Mouse (Mus musculus): ENCODE measurements at regions not wholly inside any gene's neighbourhood (a gene's known extent, or its start where the extent isn't known, plus 50 kb on each side); places are given as distances from the start of the nearest gene placed in this dataset.
A peak's percentile ranks its signal among the peaks of the same experiment; 100 is the strongest.

- no peaks in the 10 kb centered on the region for H3K36me3 ChIP-seq (ENCODE audit: control insufficient read depth, insufficient read depth, low read length)
- no peak overlapping the region for H3K9ac ChIP-seq (ENCODE audit: low read length)
- 0 out of 2 replicates have a peak overlapping the region, but pooled peaks have one; percentile 39 for H3K4me2 ChIP-seq
- peaks cover 12% of the 10 kb centered on the region for H3K4me1 ChIP-seq (ENCODE audit: control insufficient read depth, insufficient read depth, low read length)
- ATAC-seq (ENCODE audit: low FRiP score) = no peak
- WGBS = 50% methylated on average over 8 of the region's 8 CpGs
- no peaks in the 10 kb centered on the region; the same call in 1 of the 2 replicates for H3K9me3 ChIP-seq (ENCODE audit: control insufficient read depth, low read length)
- H3K4me3 ChIP-seq (ENCODE audit: low read depth, low read length) = no peak overlapping the region
- no peaks in the 10 kb centered on the region for H3K27me3 ChIP-seq (ENCODE audit: control insufficient read depth, insufficient read depth, low read length)
- H3K27ac ChIP-seq (ENCODE audit: low read depth, low read length) = no peak overlapping the region
- no peak for DNase-seq (ENCODE audit: low spot score, missing footprints)
These were observed 231.9 kb downstream of the 4933412E24Rik start for GRCm38 (mm10) chr15:59784556-59784929.

DNA sequence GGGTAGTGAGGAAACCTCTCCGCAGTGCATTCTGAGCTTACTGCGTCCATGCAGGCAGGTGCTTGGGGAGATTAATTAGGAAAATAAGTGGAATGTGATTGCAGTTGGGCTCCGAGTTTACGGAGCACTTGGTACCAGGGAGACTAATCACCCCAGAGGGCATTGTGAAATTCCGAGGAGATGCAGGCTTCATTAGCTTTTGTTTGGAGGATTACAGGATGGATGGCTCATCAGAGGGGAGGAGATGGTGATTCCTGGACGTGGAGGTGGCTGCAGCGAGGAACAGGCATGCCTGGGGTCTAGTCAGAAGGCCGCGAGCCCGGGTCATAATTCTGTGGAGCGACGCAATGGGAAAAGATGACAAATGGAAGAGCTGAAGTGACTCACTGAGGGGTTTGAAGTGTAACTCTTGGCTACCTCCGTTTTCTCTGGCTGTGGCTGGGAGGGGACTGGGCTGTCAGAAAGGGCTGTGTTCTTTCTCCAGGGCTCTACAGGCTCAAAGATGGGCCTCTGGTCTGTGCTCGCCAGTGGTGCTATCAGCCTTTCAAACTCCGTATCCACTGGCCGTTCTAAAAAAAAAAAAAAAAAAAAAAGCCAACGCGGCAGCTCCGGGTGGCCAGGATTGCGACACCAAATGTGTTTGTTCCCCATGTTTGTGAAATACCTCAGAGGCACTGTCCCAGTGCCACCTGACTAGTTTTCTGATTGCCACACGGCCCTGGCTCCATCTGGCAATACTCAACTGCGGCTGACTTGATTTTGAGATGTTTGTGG lies 232.4 kb downstream of the 4933412E24Rik start:
- ATAC-seq (ENCODE audit: low FRiP score) = peak; percentile 51; the same call in 1 of the 2 replicates
- WGBS = 12% methylated on average over 22 of the region's 22 CpGs
- H3K9ac ChIP-seq (ENCODE audit: low read length) = 0 out of 2 replicates have a peak overlapping the region, but pooled peaks have one; percentile 36
- H3K27me3 ChIP-seq (ENCODE audit: control insufficient read depth, insufficient read depth, low read length) = no peaks in the 10 kb centered on the region
- no peaks in the 10 kb centered on the region; the same call in 1 of the 2 replicates for H3K9me3 ChIP-seq (ENCODE audit: control insufficient read depth, low read length)
- no peak overlapping the region for H3K27ac ChIP-seq (ENCODE audit: low read depth, low read length)
- H3K4me3 ChIP-seq (ENCODE audit: low read depth, low read length) = 0 out of 2 replicates have a peak overlapping the region, but pooled peaks have one; percentile 5
- H3K4me2 ChIP-seq = peak overlapping the region; percentile 39
- H3K4me1 ChIP-seq (ENCODE audit: control insufficient read depth, insufficient read depth, low read length) = peaks cover 12% of the 10 kb centered on the region
- peak; percentile 91 for DNase-seq (ENCODE audit: low spot score, missing footprints)
- no peaks in the 10 kb centered on the region for H3K36me3 ChIP-seq (ENCODE audit: control insufficient read depth, insufficient read depth, low read length)

DNA sequence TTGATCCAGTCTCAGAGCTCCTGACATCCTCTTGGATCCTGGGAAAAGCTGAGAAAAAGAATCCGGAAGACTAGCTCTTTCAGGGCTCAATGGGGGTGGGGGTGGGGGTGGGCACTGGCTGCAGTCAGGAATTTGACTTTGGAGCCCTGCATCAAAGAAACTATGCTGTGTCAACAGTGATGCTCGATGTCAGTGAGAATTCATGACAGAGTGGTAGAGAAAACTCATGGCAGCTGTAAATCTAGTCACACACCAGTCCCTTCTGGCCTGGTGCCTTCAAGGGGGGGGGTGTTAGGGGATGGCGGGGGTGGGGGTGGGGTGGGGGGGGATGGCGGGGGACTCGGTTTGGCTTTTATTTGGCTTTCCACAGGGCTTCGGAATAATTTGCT lies 233.0 kb downstream of the 4933412E24Rik start:
- H3K4me2 ChIP-seq = peak overlapping the region; percentile 39
- H3K9ac ChIP-seq (ENCODE audit: low read length) = no peak overlapping the region
- H3K27me3 ChIP-seq (ENCODE audit: control insufficient read depth, insufficient read depth, low read length) = no peaks in the 10 kb centered on the region
- no peaks in the 10 kb centered on the region; the same call in 1 of the 2 replicates for H3K9me3 ChIP-seq (ENCODE audit: control insufficient read depth, low read length)
- no peak overlapping the region for H3K27ac ChIP-seq (ENCODE audit: low read depth, low read length)
- no peaks in the 10 kb centered on the region for H3K36me3 ChIP-seq (ENCODE audit: control insufficient read depth, insufficient read depth, low read length)
- DNase-seq (ENCODE audit: low spot score, missing footprints) = no peak
- H3K4me1 ChIP-seq (ENCODE audit: control insufficient read depth, insufficient read depth, low read length) = peaks cover 12% of the 10 kb centered on the region
- H3K4me3 ChIP-seq (ENCODE audit: low read depth, low read length) = no peak overlapping the region
- WGBS = under 1% methylated on average over 6 of the region's 6 CpGs
- peak; percentile 60; the same call in 1 of the 2 replicates for ATAC-seq (ENCODE audit: low FRiP score)

DNA sequence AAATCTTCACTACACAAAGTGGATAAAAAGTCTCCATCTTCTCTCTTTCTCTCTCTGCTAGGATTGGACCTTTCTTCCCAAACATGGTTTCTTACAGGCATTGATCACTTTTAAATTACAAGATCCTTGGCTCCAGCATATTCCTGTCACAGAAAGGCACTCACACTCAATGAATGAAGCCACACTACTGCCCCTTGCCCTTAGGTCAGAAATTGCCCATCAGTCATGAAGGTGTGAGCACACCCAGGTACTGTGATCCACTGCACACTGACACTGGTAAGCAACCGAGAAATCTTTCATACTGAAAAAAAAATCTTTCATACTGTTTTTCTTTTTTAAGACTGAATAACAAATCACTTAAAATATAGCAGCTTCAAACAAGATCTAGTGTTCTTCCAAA lies 235.9 kb downstream of the 4933412E24Rik start:
- WGBS = 87% methylated on average over 1 of the region's 1 CpGs
- Histone ChIP-seq H3K4me2 (no peak overlapping the region), H3K9me3 (ENCODE audit: control insufficient read depth, low read length) (no peaks in the 10 kb centered on the region), H3K27me3 (ENCODE audit: control insufficient read depth, insufficient read depth, low read length) (no peaks in the 10 kb centered on the region), H3K4me3 (ENCODE audit: low read depth, low read length) (no peak overlapping the region), H3K27ac (ENCODE audit: low read depth, low read length) (no peak overlapping the region), H3K9ac (ENCODE audit: low read length) (no peak overlapping the region), H3K36me3 (ENCODE audit: control insufficient read depth, insufficient read depth, low read length) (no peaks in the 10 kb centered on the region), H3K4me1 (ENCODE audit: control insufficient read depth, insufficient read depth, low read length) (peaks cover 12% of the 10 kb centered on the region)
- no peak for ATAC-seq (ENCODE audit: low FRiP score)
- peak; percentile 62 for DNase-seq (ENCODE audit: low spot score, missing footprints)

DNA sequence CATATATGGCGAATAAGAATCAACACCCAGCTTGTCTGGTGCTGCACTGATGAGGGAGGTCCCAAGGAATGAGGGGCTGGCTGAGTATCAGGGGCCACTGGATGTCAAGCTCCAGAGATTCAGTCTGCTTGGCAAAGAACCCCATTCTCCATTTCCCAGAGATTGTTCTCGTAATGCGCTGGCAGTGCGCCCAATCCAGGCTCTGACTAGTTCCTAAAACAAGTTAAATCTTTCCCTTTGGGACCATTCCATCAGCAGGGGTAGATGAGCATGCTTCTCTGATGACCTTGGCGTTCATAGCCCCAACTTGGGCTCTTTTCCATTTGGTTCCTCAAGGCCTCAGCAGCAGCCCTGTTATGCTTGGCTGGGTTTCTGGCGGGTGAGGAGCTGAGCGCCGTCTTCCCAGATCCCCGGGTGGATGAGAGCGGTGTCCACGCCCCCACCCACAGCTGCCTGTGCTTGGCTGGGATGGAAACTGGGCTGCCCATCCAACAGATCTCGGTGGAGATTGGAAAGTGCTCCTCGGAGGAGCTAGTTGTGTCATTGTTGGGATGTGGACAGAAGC lies 239.0 kb downstream of the 4933412E24Rik start:
- H3K4me1 ChIP-seq (ENCODE audit: control insufficient read depth, insufficient read depth, low read length) = no peaks in the 10 kb centered on the region
- WGBS = 86% methylated on average over 13 of the region's 13 CpGs
- no peak overlapping the region for H3K4me3 ChIP-seq (ENCODE audit: low read depth, low read length)
- no peak overlapping the region for H3K4me2 ChIP-seq
- no peak for ATAC-seq (ENCODE audit: low FRiP score)
- no peak overlapping the region for H3K9ac ChIP-seq (ENCODE audit: low read length)
- H3K9me3 ChIP-seq (ENCODE audit: control insufficient read depth, low read length) = no peaks in the 10 kb centered on the region
- no peaks in the 10 kb centered on the region for H3K27me3 ChIP-seq (ENCODE audit: control insufficient read depth, insufficient read depth, low read length)
- DNase-seq (ENCODE audit: low spot score, missing footprints) = peak; percentile 19
- H3K27ac ChIP-seq (ENCODE audit: low read depth, low read length) = no peak overlapping the region
- no peaks in the 10 kb centered on the region for H3K36me3 ChIP-seq (ENCODE audit: control insufficient read depth, insufficient read depth, low read length)

- no peak overlapping the region for H3K27ac ChIP-seq (ENCODE audit: low read depth, low read length)
- peak; percentile 6 for DNase-seq (ENCODE audit: low spot score, missing footprints)
- H3K9me3 ChIP-seq (ENCODE audit: control insufficient read depth, low read length) = no peaks in the 10 kb centered on the region
- H3K36me3 ChIP-seq (ENCODE audit: control insufficient read depth, insufficient read depth, low read length) = no peaks in the 10 kb centered on the region
- H3K27me3 ChIP-seq (ENCODE audit: control insufficient read depth, insufficient read depth, low read length) = no peaks in the 10 kb centered on the region
- no peaks in the 10 kb centered on the region for H3K4me1 ChIP-seq (ENCODE audit: control insufficient read depth, insufficient read depth, low read length)
- no peak overlapping the region for H3K9ac ChIP-seq (ENCODE audit: low read length)
- no peak overlapping the region for H3K4me2 ChIP-seq
- H3K4me3 ChIP-seq (ENCODE audit: low read depth, low read length) = no peak overlapping the region
- WGBS = 87% methylated on average over 3 of the region's 3 CpGs
- no peak for ATAC-seq (ENCODE audit: low FRiP score)
These were observed 240.6 kb downstream of the 4933412E24Rik start for GRCm38 (mm10) chr15:59775781-59776180.

- no peak overlapping the region for H3K27ac ChIP-seq (ENCODE audit: low read depth, low read length)
- no peak for ATAC-seq (ENCODE audit: low FRiP score)
- 82% methylated on average over 2 of the region's 2 CpGs for WGBS
- no peaks in the 10 kb centered on the region for H3K27me3 ChIP-seq (ENCODE audit: control insufficient read depth, insufficient read depth, low read length)
- no peak overlapping the region for H3K4me2 ChIP-seq
- peak; percentile 21 for DNase-seq (ENCODE audit: low spot score, missing footprints)
- H3K9ac ChIP-seq (ENCODE audit: low read length) = no peak overlapping the region
- no peaks in the 10 kb centered on the region for H3K36me3 ChIP-seq (ENCODE audit: control insufficient read depth, insufficient read depth, low read length)
- H3K9me3 ChIP-seq (ENCODE audit: control insufficient read depth, low read length) = no peaks in the 10 kb centered on the region
- no peak overlapping the region for H3K4me3 ChIP-seq (ENCODE audit: low read depth, low read length)
- H3K4me1 ChIP-seq (ENCODE audit: control insufficient read depth, insufficient read depth, low read length) = no peaks in the 10 kb centered on the region
These were observed 242.4 kb downstream of the 4933412E24Rik start for GRCm38 (mm10) chr15:59773983-59774382.

- ATAC-seq (ENCODE audit: low FRiP score) (no peak), DNase-seq (ENCODE audit: low spot score, missing footprints) (peak; percentile 23)
- H3K4me2 ChIP-seq = no peak overlapping the region
- 93% methylated on average over 2 of the region's 2 CpGs for WGBS
- no peaks in the 10 kb centered on the region for H3K4me1 ChIP-seq (ENCODE audit: control insufficient read depth, insufficient read depth, low read length)
- H3K36me3 ChIP-seq (ENCODE audit: control insufficient read depth, insufficient read depth, low read length) = no peaks in the 10 kb centered on the region
- H3K27ac ChIP-seq (ENCODE audit: low read depth, low read length) = no peak overlapping the region
- H3K4me3 ChIP-seq (ENCODE audit: low read depth, low read length) = no peak overlapping the region
- H3K27me3 ChIP-seq (ENCODE audit: control insufficient read depth, insufficient read depth, low read length) = no peaks in the 10 kb centered on the region
- H3K9me3 ChIP-seq (ENCODE audit: control insufficient read depth, low read length) = no peaks in the 10 kb centered on the region
- no peak overlapping the region for H3K9ac ChIP-seq (ENCODE audit: low read length)
These were observed 243.8 kb downstream of the 4933412E24Rik start for GRCm38 (mm10) chr15:59772595-59772994.

DNA sequence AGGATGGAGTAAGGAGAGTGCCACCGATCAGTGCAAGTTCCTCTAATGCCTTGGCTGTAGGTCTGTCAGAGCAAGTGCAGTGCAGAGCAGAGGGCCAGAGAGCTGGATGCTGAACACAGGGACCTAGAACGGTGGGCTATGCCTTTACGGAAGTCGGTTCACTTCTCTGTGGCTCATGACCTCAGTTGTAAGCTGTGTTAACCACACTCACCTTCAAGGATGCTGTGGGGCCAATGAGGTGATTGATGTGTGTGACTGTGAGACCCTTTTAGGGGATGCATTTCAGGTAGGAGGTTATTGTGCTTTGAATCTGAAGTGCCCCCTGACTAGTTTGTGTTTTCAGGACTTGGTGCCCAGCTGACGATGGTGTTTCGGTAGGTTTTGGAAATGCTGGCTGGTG lies 254.4 kb downstream of the 4933412E24Rik start:
- 92% methylated on average over 6 of the region's 6 CpGs for WGBS
- Histone ChIP-seq H3K4me3 (ENCODE audit: low read depth, low read length) (no peak overlapping the region), H3K36me3 (ENCODE audit: control insufficient read depth, insufficient read depth, low read length) (no peaks in the 10 kb centered on the region), H3K4me2 (no peak overlapping the region), H3K9ac (ENCODE audit: low read length) (no peak overlapping the region), H3K27ac (ENCODE audit: low read depth, low read length) (no peak overlapping the region), H3K9me3 (ENCODE audit: control insufficient read depth, low read length) (no peaks in the 10 kb centered on the region), H3K27me3 (ENCODE audit: control insufficient read depth, insufficient read depth, low read length) (no peaks in the 10 kb centered on the region), H3K4me1 (ENCODE audit: control insufficient read depth, insufficient read depth, low read length) (no peaks in the 10 kb centered on the region)
- ATAC-seq (ENCODE audit: low FRiP score) = no peak
- DNase-seq (ENCODE audit: low spot score, missing footprints) = no peak
